Mouse (Mus musculus) left cerebral cortex, adult 2 months (tissue): ENCODE measurements around the gene Crb3. TPM values are rescaled to one million over a fixed set of nuclear protein-coding genes. Genes with fewer than 3 reads are reported as not detected.

Experiments used
- DNase-seq, 2 experiments: peaks; one replicate each; pipeline ENCODE4 v3.0.0; 2021 to 2022; ENCODE audit warnings: low spot score in 2 of 2, mixed read lengths in 1 of 2; ENCODE audit errors: extremely low spot score in 1 of 2
- H3K27ac ChIP-seq: fragments of 200-600 bp; 2 replicates; pipeline ENCODE4 v1.8.1; 2022
- H3K4me3 ChIP-seq: fragments of 200-600 bp; 2 replicates; pipeline ENCODE4 v1.8.1; 2022
- CTCF ChIP-seq: fragments of 200-600 bp; IDR thresholded peaks from 2 replicates; pipeline ENCODE4 v1.8.1; 2022; ENCODE audit warnings: antibody characterized with exemption, mild to moderate bottlenecking, moderate library complexity
- intact Hi-C: fragments of 180-260 bp; cut with DNase I; formaldehyde crosslinking; loops from one replicate; pipeline ENCODE4 v1.15.1; 2025
- total RNA-seq, 2 experiments: library from RNA; stranded (reverse); gene quantifications; 2 replicates each; pipeline ENCODE4 v1.2.3; 2021

Crb3 gene
- total RNA-seq, 2 experiments from 2014 or later = 0.77 TPM; not detected in 1

- intact Hi-C loops = no loop called here
- Histone ChIP-seq H3K4me3 (no peak overlapping the region), H3K27ac (no peak overlapping the region)
- no peak for DNase-seq
- TF ChIP-seq CTCF = no peak
These were observed 4.1 kb downstream of the Crb3 start for GRCm38 (mm10) chr17:57063031-57063430.

GRCm38 (mm10) chr17:57066908-57067307 is 8.0 kb downstream of the Crb3 start:
- no peak for TF ChIP-seq CTCF
- intact Hi-C loops = no loop called here
- no peak for DNase-seq
- no peak overlapping the region for H3K4me3 ChIP-seq
- no peak overlapping the region for H3K27ac ChIP-seq

GRCm38 (mm10) chr17:57070272-57070671 is 11.4 kb downstream of the Crb3 start:
- no peak overlapping the region for H3K4me3 ChIP-seq
- no peak overlapping the region for H3K27ac ChIP-seq
- intact Hi-C loops = no loop called here
- TF ChIP-seq CTCF = no peak
- no peak for DNase-seq

- Histone ChIP-seq H3K27ac (no peak overlapping the region), H3K4me3 (no peak overlapping the region)
- no peak for DNase-seq
- no peak for TF ChIP-seq CTCF
- intact Hi-C loops = no loop called here
These were observed 11.8 kb downstream of the Crb3 start for GRCm38 (mm10) chr17:57070699-57071098.

- intact Hi-C loops = no loop called here
- Histone ChIP-seq H3K27ac (no peak overlapping the region), H3K4me3 (no peak overlapping the region)
- no peak for DNase-seq
- TF ChIP-seq CTCF = no peak
These were observed 18.0 kb downstream of the Crb3 start for GRCm38 (mm10) chr17:57076916-57077315.

DNA sequence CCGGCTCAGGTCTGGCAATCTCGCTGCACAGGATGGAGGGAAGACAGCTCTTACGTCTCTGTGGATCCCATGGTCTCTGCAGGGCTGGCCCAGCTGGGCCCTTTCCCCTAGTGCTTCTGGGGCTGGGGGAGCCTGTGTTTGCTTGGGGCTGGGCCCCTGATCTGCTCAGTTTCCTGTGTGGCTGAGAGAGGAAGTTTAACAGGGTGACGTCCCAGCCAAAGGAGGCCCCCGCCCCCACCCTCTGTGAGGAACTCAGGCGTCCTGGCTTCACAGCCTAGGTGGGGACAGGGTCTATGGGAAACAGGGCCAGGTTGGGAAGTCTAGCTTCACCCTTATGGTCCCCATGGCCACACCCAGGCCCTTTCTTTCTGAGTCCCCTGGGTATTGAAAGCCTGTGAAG is 19.4 kb downstream of the Crb3 start, which contains the start of gene Dennd1c:
TSS of gene Dennd1c (minus strand) at position 179 of the 400 bp plus-strand sequence.
- Histone ChIP-seq H3K4me3 (no peak within 1 kb of the TSS), H3K27ac (no peak within 1 kb of the TSS)
- DNase-seq = no peak
- intact Hi-C loops = no loop called here
- no peak for TF ChIP-seq CTCF

DNA sequence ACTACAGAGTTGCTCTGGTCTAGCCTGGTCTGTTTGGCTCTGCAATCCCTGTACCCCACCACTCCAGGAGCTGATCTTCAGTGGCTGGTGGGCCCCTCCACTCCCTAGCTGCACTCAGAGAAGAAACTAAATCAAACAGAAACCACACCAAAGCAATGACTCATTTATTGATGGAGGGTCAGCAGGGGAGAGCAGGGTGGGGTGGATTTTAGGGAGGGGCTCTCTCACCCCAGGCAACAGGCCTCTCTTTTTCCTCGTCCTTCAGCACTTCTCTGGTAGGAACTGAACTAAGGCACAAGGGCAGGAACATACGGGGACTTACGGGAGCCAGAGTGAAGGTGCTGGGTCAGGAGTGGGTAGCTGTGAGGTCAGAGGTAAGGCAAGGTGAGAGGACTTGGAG is 21.0 kb downstream of the Crb3 start:
- intact Hi-C loops = no loop called here
- Histone ChIP-seq H3K27ac (no peak overlapping the region), H3K4me3 (no peak overlapping the region)
- DNase-seq = no peak
- no peak for TF ChIP-seq CTCF

DNA sequence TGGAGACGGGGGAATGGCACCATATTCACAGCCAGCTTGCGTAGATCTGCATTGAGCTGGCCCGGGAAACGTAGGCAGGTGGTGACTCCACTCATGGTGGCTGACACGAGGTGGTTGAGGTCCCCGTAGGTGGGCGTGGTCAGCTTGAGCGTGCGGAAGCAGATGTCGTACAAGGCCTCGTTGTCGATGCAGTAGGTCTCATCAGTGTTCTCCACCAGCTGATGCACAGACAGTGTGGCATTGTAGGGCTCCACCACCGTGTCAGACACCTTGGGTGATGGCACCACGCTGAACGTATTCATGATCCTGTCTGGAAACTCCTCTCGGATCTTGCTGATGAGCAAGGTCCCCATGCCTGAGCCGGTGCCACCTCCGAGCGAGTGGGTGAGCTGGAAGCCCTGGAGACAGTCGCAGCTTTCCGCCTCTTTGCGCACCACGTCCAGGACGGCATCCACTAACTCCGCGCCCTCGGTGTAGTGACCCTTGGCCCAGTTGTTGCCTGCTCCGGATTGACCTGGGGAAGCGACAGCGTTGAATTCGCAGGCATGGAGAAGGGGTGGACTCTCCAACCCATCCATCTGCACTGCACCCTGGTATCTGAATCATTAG is 22.4 kb downstream of the Crb3 start:
- H3K4me3 ChIP-seq = no peak overlapping the region
- H3K27ac ChIP-seq = no peak overlapping the region
- intact Hi-C loops = no loop called here
- no peak for DNase-seq
- TF ChIP-seq CTCF = no peak

GRCm38 (mm10) chr17:57082481-57082880 is 23.6 kb downstream of the Crb3 start:
- no peak for TF ChIP-seq CTCF
- Histone ChIP-seq H3K4me3 (no peak overlapping the region), H3K27ac (no peak overlapping the region)
- intact Hi-C loops = no loop called here
- DNase-seq = no peak

- Histone ChIP-seq H3K27ac (peak overlapping the region; percentile 94), H3K4me3 (peak overlapping the region; percentile 68)
- peak in 1 of 2 experiments; percentile 32 for DNase-seq
- TF ChIP-seq CTCF = no peak
- intact Hi-C loops = no loop called here
These were observed 27.3 kb downstream of the Crb3 start for GRCm38 (mm10) chr17:57085970-57086757.

DNA sequence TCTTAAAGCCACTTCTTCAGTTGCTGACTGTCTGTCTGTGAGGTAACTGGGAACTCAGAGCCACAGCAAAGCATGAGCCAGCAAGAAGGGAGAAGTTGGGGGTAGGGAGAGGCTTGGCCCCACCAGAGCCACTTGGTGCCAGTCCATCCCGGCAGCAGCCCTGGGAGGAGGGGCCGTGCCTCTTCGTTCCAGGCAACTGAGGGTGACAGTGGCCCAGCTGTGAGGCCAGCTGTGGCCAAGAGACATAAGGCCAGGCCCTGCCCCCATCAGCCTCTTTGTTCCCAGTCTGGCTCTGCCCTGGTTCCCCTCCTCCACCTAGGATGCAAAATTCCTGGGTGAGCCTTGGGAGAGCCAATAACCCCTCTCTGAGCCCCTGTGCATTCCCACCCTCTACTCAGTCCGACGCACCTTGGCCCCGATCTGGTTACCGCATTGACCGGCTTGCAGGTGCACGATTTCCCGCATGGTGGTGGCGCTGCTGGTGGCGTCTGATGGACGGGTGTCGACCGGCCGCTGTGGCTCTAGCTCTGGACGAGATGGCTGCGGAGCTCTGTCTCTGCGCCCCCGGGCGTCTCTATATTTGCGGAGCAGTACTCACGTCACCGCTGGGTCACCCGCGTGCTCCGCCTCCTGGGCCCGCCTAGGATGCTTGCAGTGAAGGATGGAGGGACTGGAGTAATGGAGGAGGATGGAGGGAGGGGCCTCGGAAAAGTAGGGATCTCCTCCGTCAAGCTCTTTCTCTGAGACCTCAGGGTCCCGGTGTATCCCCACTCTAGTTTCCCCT is 28.3 kb downstream of the Crb3 start, which contains the start of gene Tubb4a:
TSS of gene Tubb4a (minus strand) at position 734 of the 784 bp plus-strand sequence.
- peak within 1 kb of the TSS; percentile 68 for H3K4me3 ChIP-seq
- intact Hi-C loops = loop anchor here (1.0 kb wide), 1 partner anchor 27 kb away; no protein-coding TSS in a partner anchor
- TF ChIP-seq CTCF = no peak
- DNase-seq = peak; percentile 86 to 87
- H3K27ac ChIP-seq = peak within 1 kb of the TSS; percentile 94

- DNase-seq = no peak
- no peak for TF ChIP-seq CTCF
- intact Hi-C loops = no loop called here
- no peak overlapping the region for H3K4me3 ChIP-seq
- no peak overlapping the region for H3K27ac ChIP-seq
These were observed 35.3 kb downstream of the Crb3 start for GRCm38 (mm10) chr17:57094222-57094621.
